Mouse (Mus musculus) adrenal gland, postnatal 10 days (tissue): ENCODE measurements at regions not wholly inside any gene's neighbourhood (a gene's known extent, or its start where the extent isn't known, plus 50 kb on each side); places are given as distances from the start of the nearest gene placed in this dataset.
A peak's percentile ranks its signal among the peaks of the same experiment; 100 is the strongest.

Source experiments
- DNase-seq: peaks from one replicate; pipeline ENCODE4 v3.0.0; 2021; ENCODE audit warnings: mixed read lengths

GRCm38 (mm10) chr19:53442756-53443654, 52.6 kb upstream of the Smndc1 start:
- DNase-seq = no peak

GRCm38 (mm10) chr19:53442132-53442610, 51.8 kb upstream of the Smndc1 start:
- DNase-seq = no peak

GRCm38 (mm10) chr19:53441449-53442131, 51.2 kb upstream of the Smndc1 start:
- peak; percentile 38 for DNase-seq

- no peak for DNase-seq
Measured at GRCm38 (mm10) chr19:53440327-53441055, 50.1 kb upstream of the Smndc1 start.
